Mouse (Mus musculus) gastrocnemius, adult 2 months (tissue): ENCODE results near the gene Tdrd9. TPM values are rescaled to one million over a fixed set of nuclear protein-coding genes. Genes with fewer than 3 reads are reported as not detected.
"Not testable (repeated sequence)": the region's sequence is repeated elsewhere in the genome, so short reads cannot be mapped to it uniquely, and the experiment has no call there.

Source experiments
- DNase-seq: peaks from one replicate; pipeline ENCODE4 v3.0.0; 2022
- H3K27ac ChIP-seq: fragments of 200-600 bp; 2 replicates; pipeline ENCODE4 v1.8.1; 2022; ENCODE audit warnings: mild to moderate bottlenecking
- H3K4me3 ChIP-seq: fragments of 200-600 bp; 2 replicates; pipeline ENCODE4 v1.8.1; 2022; ENCODE audit warnings: mild to moderate bottlenecking, moderate library complexity
- CTCF ChIP-seq: fragments of 200-600 bp; IDR thresholded peaks from 2 replicates; pipeline ENCODE4 v1.8.1; 2022; ENCODE audit warnings: antibody characterized with exemption, mild to moderate bottlenecking, moderate library complexity
- intact Hi-C: fragments of 180-260 bp; cut with DNase I; formaldehyde crosslinking; loops from one replicate; pipeline ENCODE4 v1.15.1; 2025
- long read RNA-seq, 2 experiments: library from polyadenylated mRNA; stranded (forward); transcript quantifications; one replicate each; pipeline ENCODE4 v2.0.0; 2021
- total RNA-seq, 2 experiments: library from RNA; stranded (reverse); gene quantifications; 2 replicates each; pipeline ENCODE4 v1.2.3; 2021

Tdrd9 gene
- under 1 TPM; 0.20 to 0.41 TPM for total RNA-seq
- long read RNA-seq, experiment 1, partial matches to known transcripts, result 0 of 3 reads
- long read RNA-seq, experiment 1, other reads (novel, unspliced or antisense), result 3 of 3 reads
- long read RNA-seq, experiment 2, result 0 reads

DNA sequence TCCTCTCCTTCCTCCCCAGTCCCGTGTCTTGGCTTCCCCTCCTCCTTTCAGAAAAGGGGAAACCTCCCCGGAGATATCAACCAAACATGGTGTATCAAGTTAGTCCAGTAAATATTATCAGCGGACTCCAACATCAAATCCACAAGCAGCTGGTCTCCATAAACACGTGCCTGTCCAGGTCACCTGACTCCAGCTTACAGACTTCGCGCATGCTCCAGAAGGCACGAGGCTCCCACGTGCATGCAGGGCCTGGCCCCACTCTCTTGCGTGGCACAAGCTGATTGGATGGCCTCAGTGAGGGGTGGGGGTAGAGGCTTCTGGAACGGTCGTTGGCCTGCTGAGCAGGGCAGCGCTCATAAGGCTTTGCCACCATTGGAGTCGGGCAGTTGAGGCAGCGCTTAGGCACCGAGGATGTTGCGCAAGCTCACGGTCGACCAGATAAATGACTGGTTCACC is at the start of gene Tdrd9:
TSS of gene Tdrd9 (plus strand) at position 329 of the 456 bp plus-strand sequence.
- no peak within 1 kb of the TSS for H3K27ac ChIP-seq
- DNase-seq, result no peak
- H3K4me3 ChIP-seq, result no peak within 1 kb of the TSS
- TF ChIP-seq CTCF, result no peak
- intact Hi-C loops, result no loop called here

- H3K4me3 ChIP-seq, result no peak overlapping the region
- H3K27ac ChIP-seq, result no peak overlapping the region
- intact Hi-C loops, result no loop called here
- TF ChIP-seq CTCF, result no peak
- DNase-seq, result no peak
Observed at GRCm38 (mm10) chr12:111923117-111923516, 48.2 kb upstream of the Tdrd9 start.

DNA sequence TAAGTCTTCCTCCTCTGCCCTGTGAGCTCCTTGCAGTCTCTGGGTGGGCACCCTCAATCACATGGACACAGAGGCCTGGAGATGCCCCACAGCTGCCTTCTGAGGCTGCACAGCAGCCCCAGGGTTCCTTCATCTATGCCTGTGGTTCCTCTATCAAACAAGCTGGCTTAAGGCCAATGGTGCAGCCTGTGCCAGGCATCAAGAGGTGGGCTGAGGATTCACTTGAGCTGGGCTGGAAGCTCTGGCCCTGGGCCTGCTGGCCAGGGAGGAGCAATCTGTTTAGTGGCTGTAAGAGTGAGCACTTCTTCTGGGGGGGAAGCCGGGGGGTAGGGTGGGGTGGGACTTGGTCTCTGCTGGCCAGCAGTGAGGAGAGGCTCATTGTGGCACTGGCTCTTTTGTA is 44.0 kb upstream of the Tdrd9 start:
- intact Hi-C loops, result no loop called here
- Histone ChIP-seq H3K27ac (no peak overlapping the region), H3K4me3 (no peak overlapping the region)
- TF ChIP-seq CTCF, result no peak
- no peak for DNase-seq

- H3K4me3 ChIP-seq, result no peak overlapping the region
- intact Hi-C loops, result no loop called here
- no peak overlapping the region for H3K27ac ChIP-seq
- no peak for DNase-seq
- TF ChIP-seq CTCF, result no peak
Observed at GRCm38 (mm10) chr12:111928411-111928966, 42.9 kb upstream of the Tdrd9 start.

DNA sequence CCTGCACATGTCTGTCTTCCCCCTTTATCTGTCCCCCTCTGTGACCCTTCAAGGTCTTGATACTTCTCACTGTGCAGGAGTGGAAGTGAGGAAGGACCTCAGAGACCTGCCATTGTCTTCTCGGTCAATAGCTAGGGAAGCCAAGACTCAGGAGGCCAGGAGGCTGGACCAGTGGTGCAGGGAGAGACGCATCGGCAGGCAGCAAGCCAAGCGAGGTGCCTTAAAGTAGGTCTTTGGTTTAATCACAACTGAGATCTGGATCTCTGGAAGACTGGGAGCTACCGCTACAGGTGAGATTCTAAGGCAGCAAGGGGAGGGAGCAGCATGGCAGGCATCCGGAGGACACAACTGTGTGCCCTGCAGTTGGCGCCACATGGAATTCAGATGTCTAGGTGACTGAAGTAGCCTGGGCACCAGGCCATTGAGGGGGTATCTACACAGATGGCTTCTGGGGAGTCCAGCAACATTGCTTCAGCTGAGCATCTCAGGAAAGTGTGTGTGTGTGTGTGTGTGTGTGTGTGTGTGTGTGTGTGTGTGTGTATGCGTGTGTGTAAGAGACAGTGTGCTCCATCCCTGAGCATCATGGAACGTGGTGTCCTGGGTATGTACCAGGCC is 39.8 kb upstream of the Tdrd9 start:
- H3K4me3 ChIP-seq, result no peak overlapping the region
- TF ChIP-seq CTCF, result no peak
- no peak overlapping the region for H3K27ac ChIP-seq
- DNase-seq, result no peak
- intact Hi-C loops, result no loop called here

GRCm38 (mm10) chr12:111932513-111932912 is 38.8 kb upstream of the Tdrd9 start:
- no peak for TF ChIP-seq CTCF
- no peak for DNase-seq
- intact Hi-C loops, result no loop called here
- Histone ChIP-seq H3K4me3 (no peak overlapping the region), H3K27ac (peak overlapping the region; percentile 35; the same call in 1 of the 2 replicates)

GRCm38 (mm10) chr12:111933032-111933704 is 38.2 kb upstream of the Tdrd9 start:
- intact Hi-C loops, result no loop called here
- no peak for TF ChIP-seq CTCF
- peak; percentile 59 for DNase-seq
- Histone ChIP-seq H3K4me3 (no peak overlapping the region), H3K27ac (peak overlapping the region; percentile 48)

- no peak for DNase-seq
- intact Hi-C loops, result no loop called here
- peak overlapping the region; percentile 48; the same call in 1 of the 2 replicates for H3K27ac ChIP-seq
- no peak for TF ChIP-seq CTCF
- no peak overlapping the region for H3K4me3 ChIP-seq
Observed at GRCm38 (mm10) chr12:111933971-111934370, 37.4 kb upstream of the Tdrd9 start.

DNA sequence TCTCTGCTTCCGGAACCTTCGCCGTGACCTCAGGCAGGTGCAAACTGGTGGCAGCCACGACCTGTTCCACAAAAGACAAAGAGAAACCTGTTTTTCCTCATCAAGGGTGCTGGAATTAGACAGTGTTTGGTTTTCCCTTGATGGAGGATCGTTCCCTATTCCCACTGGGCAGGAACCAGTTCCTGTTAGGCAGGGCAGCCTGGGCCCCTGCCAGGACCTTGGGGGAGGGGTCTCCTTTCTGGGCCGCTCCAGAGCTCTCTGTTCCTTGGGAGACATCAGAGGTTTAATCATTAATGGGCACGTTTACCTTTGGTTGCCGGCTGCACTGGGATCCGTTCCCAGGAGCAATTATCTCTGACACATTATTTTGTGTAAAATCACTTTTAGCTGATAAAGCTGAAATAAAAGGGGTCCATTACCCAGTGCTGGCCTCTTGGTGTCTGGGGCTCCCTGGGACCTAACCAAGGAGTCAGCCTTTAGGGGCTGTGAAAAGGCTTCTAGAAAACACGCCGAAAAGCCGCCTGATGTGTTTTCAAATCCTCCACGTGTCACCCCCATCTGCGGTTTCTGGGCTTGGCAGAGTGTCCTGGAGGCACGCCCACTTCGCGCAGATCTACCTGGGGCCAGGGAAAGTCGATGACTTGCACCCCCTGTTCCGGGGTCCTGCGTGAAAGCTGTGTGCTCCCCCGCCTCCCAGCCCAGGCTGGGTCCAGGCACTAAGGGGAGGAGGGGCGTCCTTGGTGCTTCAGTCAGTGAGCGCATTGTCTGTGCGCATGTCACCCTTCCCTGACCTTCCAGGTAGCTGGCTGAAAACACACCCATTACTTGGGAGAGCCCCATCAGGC is 34.4 kb upstream of the Tdrd9 start:
- DNase-seq, result peak; percentile 49
- intact Hi-C loops, result no loop called here
- no peak for TF ChIP-seq CTCF
- H3K4me3 ChIP-seq, result no peak overlapping the region
- no peak overlapping the region for H3K27ac ChIP-seq

- no peak for TF ChIP-seq CTCF
- intact Hi-C loops, result no loop called here
- no peak for DNase-seq
- H3K4me3 ChIP-seq, result no peak overlapping the region
- 0 out of 2 replicates have a peak overlapping the region, but pooled peaks have one; percentile 35 for H3K27ac ChIP-seq
Observed at GRCm38 (mm10) chr12:111938623-111939177, 32.7 kb upstream of the Tdrd9 start.

GRCm38 (mm10) chr12:111943421-111944064 is 27.8 kb upstream of the Tdrd9 start:
- DNase-seq, result no peak
- H3K4me3 ChIP-seq, result no peak overlapping the region
- peak overlapping the region; percentile 72 for H3K27ac ChIP-seq
- TF ChIP-seq CTCF, result no peak
- intact Hi-C loops, result no loop called here

GRCm38 (mm10) chr12:111944065-111944987 is 27.0 kb upstream of the Tdrd9 start:
- H3K4me3 ChIP-seq, intact Hi-C loops, DNase-seq: not testable (repeated sequence)
- H3K27ac ChIP-seq, result peak overlapping the region; percentile 83
